Mouse (Mus musculus) lung, embryonic 14.5 days (tissue): Measurements from ENCODE around the gene Eif4e1b. TPM values are rescaled to one million over a fixed set of nuclear protein-coding genes. Genes with fewer than 3 reads are reported as not detected.
"Not testable (repeated sequence)": the region's sequence is repeated elsewhere in the genome, so short reads cannot be mapped to it uniquely, and the experiment has no call there.

Experiments used
- ATAC-seq: fragments of 200-750 bp; cut with Nextera tagmentation; 2 replicates; pipeline ENCODE4 v1.8.0; 2017; ENCODE audit warnings: mild to moderate bottlenecking, moderate TSS enrichment, moderate library complexity; ENCODE audit not compliant: insufficient read depth
- DNase-seq: peaks from one replicate; pipeline ENCODE4 v3.0.0-alpha.2; 2015
- H3K27ac ChIP-seq: fragments of 300-500 bp; sonication (generic); 2 replicates; pipeline ENCODE4 v1.5.1; 2014; ENCODE audit warnings: low read depth, mild to moderate bottlenecking, moderate library complexity
- H3K27me3 ChIP-seq: fragments of 300-500 bp; sonication (generic); 2 replicates; pipeline ENCODE4 v1.6.1; 2014; ENCODE audit warnings: low read length, control low read depth; ENCODE audit not compliant: insufficient read depth
- H3K36me3 ChIP-seq: fragments of 300-500 bp; sonication (generic); 2 replicates; pipeline ENCODE4 v1.6.1; 2014; ENCODE audit warnings: control low read depth; ENCODE audit not compliant: insufficient read depth
- H3K4me1 ChIP-seq: fragments of 300-500 bp; sonication (generic); 2 replicates; pipeline ENCODE4 v1.6.1; 2014; ENCODE audit warnings: antibody characterized with exemption, control low read depth; ENCODE audit not compliant: insufficient read depth
- H3K4me2 ChIP-seq: fragments of 300-500 bp; sonication (generic); 2 replicates; pipeline ENCODE4 v1.6.1; 2014; ENCODE audit warnings: mild to moderate bottlenecking
- H3K4me3 ChIP-seq: fragments of 300-500 bp; sonication (generic); 2 replicates; pipeline ENCODE4 v1.5.1; 2014; ENCODE audit warnings: low read depth, low read length
- H3K9ac ChIP-seq: fragments of 300-500 bp; sonication (generic); 2 replicates; pipeline ENCODE4 v1.6.1; 2014
- H3K9me3 ChIP-seq: fragments of 300-500 bp; sonication (generic); 2 replicates; pipeline ENCODE4 v1.6.1; 2016; ENCODE audit warnings: low read depth, low read length, control low read depth
- CTCF ChIP-seq: IDR thresholded peaks from 2 replicates; pipeline ENCODE4 v1.5.1; 2016; ENCODE audit warnings: antibody characterized with exemption, low read depth
- WGBS: fragments of 180-500 bp; shearing (Covaris S2); extraction: QIAGEN DNeasy Blood & Tissue Kit; methylation state at CpG from one replicate; pipeline ENCODE4 v1.1.7; 2014; 5-methylcytosine and 5-hydroxymethylcytosine counted together
- polyA plus RNA-seq: library from polyadenylated mRNA; unstranded; fragments of >200 nt; fragmentation: Nextera tagmentation; extraction: Ambion mirVana; gene quantifications from 2 replicates; pipeline ENCODE4 v1.2.1, GENCODE M21; 2014

The Eif4e1b gene
- polyA plus RNA-seq, 1 experiment from 2014 or later, result not detected

DNA sequence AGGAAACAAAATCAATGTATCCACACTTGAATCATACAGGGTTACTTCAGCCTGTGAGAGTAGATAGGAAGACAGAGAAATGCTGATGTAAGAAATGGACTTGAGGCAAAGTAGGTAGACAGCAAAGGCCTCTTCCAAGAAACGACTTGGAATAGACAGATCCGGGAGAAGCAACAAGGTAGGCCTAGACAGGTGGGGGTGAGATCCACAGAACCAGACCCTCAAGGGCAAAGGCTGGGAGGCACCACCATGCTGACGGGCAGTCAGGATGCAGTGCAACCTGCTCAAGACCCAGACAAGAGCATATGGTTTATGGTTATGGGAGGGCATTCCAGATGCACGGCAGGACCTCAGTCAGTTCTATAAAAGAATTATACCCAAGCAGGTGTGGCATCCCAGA lies 16.8 kb upstream of the Eif4e1b start:
- no peak for TF ChIP-seq CTCF
- no peak for ATAC-seq
- no peaks in the 10 kb centered on the region for H3K4me1 ChIP-seq
- no peak for DNase-seq
- H3K9me3 ChIP-seq, result no peaks in the 10 kb centered on the region
- H3K27me3 ChIP-seq, result peaks cover 46% of the 10 kb centered on the region
- H3K4me2 ChIP-seq, result no peak overlapping the region
- H3K27ac ChIP-seq, result no peak overlapping the region
- WGBS, result 74% methylated on average over 4 of the region's 4 CpGs
- no peak overlapping the region for H3K4me3 ChIP-seq
- no peak overlapping the region for H3K9ac ChIP-seq
- no peaks in the 10 kb centered on the region for H3K36me3 ChIP-seq

DNA sequence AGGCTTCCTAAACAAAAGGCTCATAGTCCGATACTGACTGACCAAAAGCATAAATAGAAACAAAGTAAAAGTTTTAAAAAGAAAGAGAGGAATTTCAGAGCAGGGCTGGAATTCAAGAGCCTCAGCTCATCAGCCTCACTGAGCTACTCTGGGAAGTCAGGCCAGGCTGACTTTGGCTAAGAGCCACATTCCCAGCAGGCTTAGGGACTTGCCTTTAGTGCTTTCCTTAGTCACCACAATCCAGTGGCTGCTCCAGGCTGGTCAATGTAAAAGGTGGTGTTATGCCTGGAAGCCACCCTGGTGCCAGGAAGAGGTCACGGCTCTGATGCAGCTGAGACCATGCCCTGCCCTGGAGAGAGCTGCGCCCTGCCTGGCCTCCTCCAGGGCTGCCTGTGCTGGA lies 3.2 kb upstream of the Eif4e1b start:
- ATAC-seq (no peak), DNase-seq (peak; percentile 76)
- no peak overlapping the region for H3K4me2 ChIP-seq

DNA sequence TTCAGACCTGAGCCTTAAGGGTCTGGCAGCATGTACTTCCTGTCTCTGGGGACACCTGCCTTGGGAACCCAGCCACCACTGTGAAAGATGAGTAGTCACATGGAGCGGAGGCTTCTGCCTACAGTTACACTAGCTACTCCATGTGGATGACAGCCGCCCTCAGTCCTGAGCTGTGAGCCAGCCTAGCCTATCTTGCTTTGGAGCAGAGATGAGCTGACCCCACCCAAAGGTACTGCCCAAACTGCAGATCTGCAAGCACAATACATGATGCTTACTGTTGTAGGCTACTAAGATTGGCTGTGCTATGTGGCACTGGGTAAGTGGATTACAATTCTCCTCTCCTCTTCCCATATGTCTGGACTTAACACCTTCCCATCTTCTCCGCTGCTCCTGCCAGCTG lies 2.7 kb upstream of the Eif4e1b start:
- Histone ChIP-seq H3K9ac (no peak overlapping the region), H3K4me3 (no peak overlapping the region), H3K4me1 (no peaks in the 10 kb centered on the region), H3K27me3 (no peaks in the 10 kb centered on the region), H3K9me3 (no peaks in the 10 kb centered on the region), H3K4me2 (no peak overlapping the region), H3K36me3 (no peaks in the 10 kb centered on the region), H3K27ac (no peak overlapping the region)
- ATAC-seq, result no peak
- no peak for TF ChIP-seq CTCF
- WGBS, result 75% methylated on average over 3 of the region's 3 CpGs
- DNase-seq, result no peak

More for the DNA sequence above, 3.2 kb upstream of the Eif4e1b start:
- H3K36me3 ChIP-seq, result no peaks in the 10 kb centered on the region
- H3K4me1 ChIP-seq, result no peaks in the 10 kb centered on the region
- H3K9ac ChIP-seq, result no peak overlapping the region
- TF ChIP-seq CTCF, result no peak
- no peak overlapping the region for H3K4me3 ChIP-seq
- no peaks in the 10 kb centered on the region for H3K9me3 ChIP-seq
- H3K27me3 ChIP-seq, result no peaks in the 10 kb centered on the region
- H3K27ac ChIP-seq, result no peak overlapping the region
- WGBS, result 70% methylated on average over 3 of the region's 3 CpGs

DNA sequence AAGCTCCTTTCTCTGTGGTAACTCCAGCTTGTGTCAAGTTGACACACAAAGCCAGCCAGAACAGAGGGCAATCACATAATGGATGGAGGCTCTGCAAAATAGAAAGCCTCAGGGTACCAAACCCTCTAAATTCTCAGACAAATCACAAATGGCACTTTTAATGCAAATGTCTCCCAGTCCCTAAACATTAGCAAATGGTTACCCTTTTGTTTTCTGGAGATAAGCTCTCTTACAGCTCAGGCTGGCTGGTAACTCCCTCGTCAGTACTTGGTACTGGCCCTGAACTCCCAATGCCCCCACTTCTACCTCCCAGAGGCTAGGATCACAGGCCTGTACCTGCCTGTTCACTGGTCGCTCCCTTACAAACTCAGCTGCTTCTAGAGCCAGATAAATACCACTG lies 563 bp upstream of the Eif4e1b start:
- ATAC-seq (no peak), DNase-seq (no peak)
- Histone ChIP-seq H3K27me3 (no peaks in the 10 kb centered on the region), H3K4me2 (no peak overlapping the region), H3K4me3 (no peak overlapping the region), H3K9me3 (no peaks in the 10 kb centered on the region), H3K36me3 (no peaks in the 10 kb centered on the region), H3K27ac (no peak overlapping the region), H3K9ac (no peak overlapping the region), H3K4me1 (no peaks in the 10 kb centered on the region)
- TF ChIP-seq CTCF, result no peak
- WGBS, result 33% methylated on average over 2 of the region's 2 CpGs

DNA sequence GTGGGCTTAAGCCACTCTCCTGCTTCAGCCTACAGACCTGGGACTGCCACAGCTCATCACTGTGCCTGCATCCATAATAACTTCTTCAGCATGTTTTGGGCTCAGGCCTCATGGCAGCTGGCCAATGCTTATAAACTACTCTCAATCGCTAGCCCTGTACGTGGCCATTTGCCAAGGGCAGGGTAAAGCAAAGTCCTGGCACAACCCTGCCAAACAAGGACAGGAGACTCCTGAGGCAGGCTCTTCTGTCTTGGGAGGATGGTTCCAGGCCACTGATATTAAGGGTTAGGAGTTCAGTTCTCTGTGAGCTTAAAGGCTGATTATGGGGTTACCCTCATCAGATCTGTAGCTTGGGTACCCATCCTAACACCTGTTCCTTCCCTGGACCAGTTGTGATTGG lies 3.8 kb downstream of the Eif4e1b start:
- not testable (repeated sequence) for H3K36me3 ChIP-seq, H3K4me3 ChIP-seq, H3K9ac ChIP-seq, ATAC-seq, H3K27ac ChIP-seq, H3K4me2 ChIP-seq, H3K4me1 ChIP-seq, H3K9me3 ChIP-seq, DNase-seq
- H3K27me3 ChIP-seq, result peaks cover 11% of the 10 kb centered on the region; the same call in 1 of the 2 replicates
- WGBS, result 37% methylated on average over 2 of the region's 2 CpGs

DNA sequence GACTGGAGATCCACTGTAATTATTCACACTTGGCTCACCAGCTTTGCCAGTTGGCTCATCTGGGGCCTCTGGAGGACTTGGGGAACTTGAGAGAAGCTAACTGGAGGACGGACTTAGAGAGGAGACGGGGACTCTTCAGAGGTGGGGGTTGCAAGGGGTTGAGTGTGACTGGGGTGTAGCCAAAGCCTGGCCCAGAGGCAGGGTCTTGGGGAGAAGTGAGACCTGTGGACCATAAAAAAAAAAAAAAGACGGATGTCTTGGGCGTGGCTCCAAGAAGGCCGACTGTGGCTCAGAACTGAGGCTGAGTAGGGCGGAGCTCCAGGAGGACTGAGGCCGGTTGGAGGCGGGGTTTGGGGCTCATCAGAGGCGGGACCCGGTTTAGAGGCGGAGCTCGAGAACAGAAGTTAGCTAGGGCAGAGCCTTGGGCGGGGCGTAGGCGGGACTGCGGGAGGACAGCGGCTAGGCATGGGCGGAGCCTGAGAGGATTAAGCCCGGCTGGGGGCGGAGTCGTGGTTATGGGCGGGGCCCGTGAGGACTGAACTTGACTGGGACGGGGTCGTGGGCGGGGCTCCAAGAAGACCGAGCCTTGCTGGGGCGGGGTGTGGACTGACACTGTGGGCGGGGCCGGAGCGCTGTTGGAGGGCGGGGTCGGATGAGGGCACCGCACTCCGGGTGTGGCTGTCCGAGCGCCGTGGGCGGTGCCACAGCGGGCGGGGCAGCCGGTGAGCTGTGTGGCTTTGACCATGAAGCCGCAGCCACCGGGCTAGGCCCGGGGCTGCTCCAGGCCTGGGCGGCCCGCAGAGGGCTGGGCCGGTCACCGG lies 5.2 kb downstream of the Eif4e1b start, which contains the start of gene Tspan17:
TSS of gene Tspan17 (plus strand) at position 638 of the 821 bp plus-strand sequence.
- Histone ChIP-seq H3K27me3 (peaks cover 11% of the 10 kb centered on the region; the same call in 1 of the 2 replicates), H3K9me3 (no peaks in the 10 kb centered on the region), H3K4me2 (peak within 1 kb of the TSS; percentile 98), H3K4me1 (no peaks in the 10 kb centered on the region; the same call in 1 of the 2 replicates), H3K9ac (peak within 1 kb of the TSS; percentile 44), H3K27ac (no peak within 1 kb of the TSS), H3K36me3 (no peaks in the 10 kb centered on the region), H3K4me3 (peak within 1 kb of the TSS; percentile 58)
- TF ChIP-seq CTCF, result no peak
- DNase-seq, result peak; percentile 99
- 2% methylated on average over 48 of the region's 49 CpGs for WGBS
- ATAC-seq, result peak; percentile 89

DNA sequence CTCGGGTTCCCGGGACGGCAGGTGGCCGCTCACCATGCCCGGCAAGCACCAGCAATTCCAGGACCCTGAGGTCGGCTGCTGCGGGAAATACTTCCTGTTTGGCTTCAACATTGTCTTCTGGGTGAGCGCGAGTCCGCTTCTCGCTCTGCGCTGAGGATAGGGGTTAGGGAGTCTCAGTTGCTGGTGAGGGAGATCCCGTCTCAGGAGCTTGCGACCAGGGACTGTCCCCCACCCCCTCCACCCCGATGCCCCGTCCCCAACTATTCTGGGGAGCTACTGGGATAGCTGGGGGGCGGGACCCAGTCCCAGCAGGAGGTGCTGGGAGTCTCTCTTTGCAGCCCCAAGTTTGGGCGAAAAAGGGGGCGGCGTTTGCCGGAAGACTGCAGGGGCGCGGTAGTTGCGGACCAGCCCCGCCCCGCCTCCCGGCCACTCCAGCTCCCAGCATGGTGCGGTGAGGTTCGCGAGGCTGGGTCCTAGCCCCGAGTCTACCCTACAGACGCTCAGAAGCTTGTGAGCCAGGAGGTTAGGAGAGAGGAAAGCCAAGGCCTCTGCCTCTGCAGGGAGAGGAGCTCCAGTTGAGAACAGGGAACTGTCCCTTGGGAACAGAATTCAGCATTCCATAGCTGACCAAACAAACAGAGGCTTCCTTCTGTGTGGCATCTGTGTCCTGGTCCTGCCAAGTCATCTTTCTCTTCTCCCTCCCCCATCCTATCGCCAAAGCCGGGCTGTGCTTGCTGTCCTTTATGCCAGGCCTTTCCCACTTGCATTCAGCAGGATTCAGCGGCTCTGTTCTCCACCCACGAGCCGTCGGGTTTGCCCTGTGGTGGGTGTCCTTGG lies 6.0 kb downstream of the Eif4e1b start:
- Histone ChIP-seq H3K27ac (no peak overlapping the region), H3K27me3 (peaks cover 11% of the 10 kb centered on the region; the same call in 1 of the 2 replicates), H3K4me2 (peak overlapping the region; percentile 98), H3K9me3 (no peaks in the 10 kb centered on the region), H3K36me3 (no peaks in the 10 kb centered on the region), H3K9ac (peak overlapping the region; percentile 44), H3K4me1 (no peaks in the 10 kb centered on the region; the same call in 1 of the 2 replicates), H3K4me3 (peak overlapping the region; percentile 58)
- peak; percentile 67 for ATAC-seq
- no peak for TF ChIP-seq CTCF
- under 1% methylated on average over 38 of the region's 38 CpGs for WGBS
- DNase-seq, result peak; percentile 57
